Mouse (Mus musculus) neural tube, embryonic 11.5 days (tissue): ENCODE data around the gene Esyt3. TPM values are rescaled to one million over a fixed set of nuclear protein-coding genes. Genes with fewer than 3 reads are reported as not detected.

ENCODE experiments used
- ATAC-seq: fragments of 200-750 bp; cut with Nextera tagmentation; 2 replicates; pipeline ENCODE4 v1.8.0; 2017; ENCODE audit warnings: moderate number of reproducible peaks, mild to moderate bottlenecking, moderate TSS enrichment, moderate library complexity; ENCODE audit not compliant: insufficient read depth, low FRiP score, low TSS enrichment
- DNase-seq: peaks from one replicate; pipeline ENCODE4 v3.0.0-alpha.2; 2015; ENCODE audit warnings: low spot score
- H3K27ac ChIP-seq: fragments of 300-500 bp; sonication (generic); 2 replicates; pipeline ENCODE4 v1.5.1; 2014; ENCODE audit warnings: low read depth, mild to moderate bottlenecking, low read length
- H3K27me3 ChIP-seq: fragments of 300-500 bp; sonication (generic); 2 replicates; pipeline ENCODE4 v1.6.1; 2014; ENCODE audit warnings: mild to moderate bottlenecking, low read length, mixed read lengths; ENCODE audit not compliant: control insufficient read depth, insufficient read depth
- H3K36me3 ChIP-seq: fragments of 300-500 bp; sonication (generic); 2 replicates; pipeline ENCODE4 v1.6.1; 2014; ENCODE audit warnings: mild to moderate bottlenecking, low read length, moderate library complexity, mixed read lengths; ENCODE audit not compliant: control insufficient read depth, insufficient read depth
- H3K4me1 ChIP-seq: fragments of 300-500 bp; sonication (generic); 2 replicates; pipeline ENCODE4 v1.6.1; 2014; ENCODE audit warnings: low read length, mixed read lengths; ENCODE audit not compliant: control insufficient read depth, insufficient read depth
- H3K4me2 ChIP-seq: fragments of 300-500 bp; sonication (generic); 2 replicates; pipeline ENCODE4 v1.6.1; 2014; ENCODE audit warnings: low read depth, mild to moderate bottlenecking, moderate library complexity
- H3K4me3 ChIP-seq: fragments of 300-500 bp; sonication (generic); 2 replicates; pipeline ENCODE4 v1.5.1; 2014; ENCODE audit warnings: low read depth, low read length
- H3K9ac ChIP-seq: fragments of 300-500 bp; sonication (generic); 2 replicates; pipeline ENCODE4 v1.6.1; 2014; ENCODE audit warnings: mild to moderate bottlenecking, low read length
- H3K9me3 ChIP-seq: fragments of 300-500 bp; sonication (generic); 2 replicates; pipeline ENCODE4 v1.6.1; 2016; ENCODE audit warnings: low read length; ENCODE audit not compliant: control insufficient read depth
- WGBS: fragments of 180-500 bp; shearing (Covaris S2); extraction: QIAGEN DNeasy Blood & Tissue Kit; methylation state at CpG from one replicate; pipeline ENCODE4 v1.1.7; 2014; 5-methylcytosine and 5-hydroxymethylcytosine counted together
- polyA plus RNA-seq: library from polyadenylated mRNA; unstranded; fragments of >200 nt; fragmentation: Nextera tagmentation; extraction: Ambion mirVana; gene quantifications from 2 replicates; pipeline ENCODE4 v1.2.1, GENCODE M21; 2014

The Esyt3 gene
- polyA plus RNA-seq, 1 experiment from 2014 or later = 0.15 TPM

GRCm38 (mm10) chr9:99341600-99341999 is 16.8 kb downstream of the Esyt3 start:
- Histone ChIP-seq H3K4me3 (no peak overlapping the region), H3K27ac (no peak overlapping the region), H3K36me3 (no peaks in the 10 kb centered on the region), H3K4me2 (no peak overlapping the region), H3K9ac (no peak overlapping the region), H3K4me1 (no peaks in the 10 kb centered on the region), H3K27me3 (no peaks in the 10 kb centered on the region), H3K9me3 (no peaks in the 10 kb centered on the region)
- 71% methylated on average over 3 of the region's 3 CpGs for WGBS
- no peak for DNase-seq
- ATAC-seq = no peak

GRCm38 (mm10) chr9:99340126-99340525 is 18.2 kb downstream of the Esyt3 start:
- H3K4me1 ChIP-seq = no peaks in the 10 kb centered on the region
- no peak overlapping the region for H3K4me3 ChIP-seq
- DNase-seq (no peak), ATAC-seq (no peak)
- no peak overlapping the region for H3K4me2 ChIP-seq
- no peaks in the 10 kb centered on the region for H3K9me3 ChIP-seq
- no peak overlapping the region for H3K9ac ChIP-seq
- H3K27ac ChIP-seq = no peak overlapping the region
- H3K27me3 ChIP-seq = no peaks in the 10 kb centered on the region
- WGBS = 84% methylated on average over 12 of the region's 12 CpGs
- H3K36me3 ChIP-seq = no peaks in the 10 kb centered on the region

GRCm38 (mm10) chr9:99339182-99339581 is 19.2 kb downstream of the Esyt3 start:
- no peak for DNase-seq
- no peak overlapping the region for H3K27ac ChIP-seq
- no peaks in the 10 kb centered on the region for H3K4me1 ChIP-seq
- no peak overlapping the region for H3K9ac ChIP-seq
- no peak for ATAC-seq
- H3K36me3 ChIP-seq = no peaks in the 10 kb centered on the region
- no peak overlapping the region for H3K4me2 ChIP-seq
- no peak overlapping the region for H3K4me3 ChIP-seq
- no peaks in the 10 kb centered on the region for H3K9me3 ChIP-seq
- no peaks in the 10 kb centered on the region for H3K27me3 ChIP-seq
- WGBS = 78% methylated on average over 1 of the region's 1 CpGs

GRCm38 (mm10) chr9:99338293-99338692 is 20.1 kb downstream of the Esyt3 start:
- Histone ChIP-seq H3K27ac (no peak overlapping the region), H3K9me3 (no peaks in the 10 kb centered on the region), H3K4me1 (no peaks in the 10 kb centered on the region), H3K4me3 (no peak overlapping the region), H3K36me3 (no peaks in the 10 kb centered on the region), H3K27me3 (no peaks in the 10 kb centered on the region), H3K9ac (no peak overlapping the region), H3K4me2 (no peak overlapping the region)
- 94% methylated on average over 1 of the region's 1 CpGs for WGBS
- DNase-seq (no peak), ATAC-seq (no peak)

GRCm38 (mm10) chr9:99336538-99336937 is 21.8 kb downstream of the Esyt3 start:
- H3K27me3 ChIP-seq = no peaks in the 10 kb centered on the region
- no peak for ATAC-seq

GRCm38 (mm10) chr9:99326881-99327280 is 31.5 kb downstream of the Esyt3 start:
- Histone ChIP-seq H3K36me3 (no peaks in the 10 kb centered on the region), H3K4me2 (no peak overlapping the region), H3K4me3 (no peak overlapping the region), H3K27me3 (no peaks in the 10 kb centered on the region), H3K4me1 (no peaks in the 10 kb centered on the region), H3K9ac (no peak overlapping the region), H3K9me3 (no peaks in the 10 kb centered on the region), H3K27ac (no peak overlapping the region)
- ATAC-seq (no peak), DNase-seq (no peak)
- 77% methylated on average over 4 of the region's 4 CpGs for WGBS

More at GRCm38 (mm10) chr9:99336538-99336937, 21.8 kb downstream of the Esyt3 start:
- H3K4me3 ChIP-seq = no peak overlapping the region
- no peak overlapping the region for H3K4me2 ChIP-seq
- no peak for DNase-seq
- no peaks in the 10 kb centered on the region for H3K9me3 ChIP-seq
- no peaks in the 10 kb centered on the region for H3K4me1 ChIP-seq
- no peak overlapping the region for H3K27ac ChIP-seq
- H3K36me3 ChIP-seq = no peaks in the 10 kb centered on the region
- WGBS = 83% methylated on average over 4 of the region's 4 CpGs
- H3K9ac ChIP-seq = no peak overlapping the region

GRCm38 (mm10) chr9:99325961-99326360 is 32.4 kb downstream of the Esyt3 start:
- no peak overlapping the region for H3K4me3 ChIP-seq
- H3K4me1 ChIP-seq = no peaks in the 10 kb centered on the region

GRCm38 (mm10) chr9:99325208-99325929 is 33.0 kb downstream of the Esyt3 start:
- no peak overlapping the region for H3K27ac ChIP-seq
- H3K4me2 ChIP-seq = no peak overlapping the region
- H3K4me3 ChIP-seq = no peak overlapping the region
- no peaks in the 10 kb centered on the region for H3K27me3 ChIP-seq
- no peak overlapping the region for H3K9ac ChIP-seq
- no peaks in the 10 kb centered on the region for H3K4me1 ChIP-seq
- no peaks in the 10 kb centered on the region for H3K36me3 ChIP-seq
- ATAC-seq (no peak), DNase-seq (no peak)
- no peaks in the 10 kb centered on the region for H3K9me3 ChIP-seq
- 94% methylated on average over 7 of the region's 7 CpGs for WGBS

More at GRCm38 (mm10) chr9:99325961-99326360, 32.4 kb downstream of the Esyt3 start:
- Histone ChIP-seq H3K36me3 (no peaks in the 10 kb centered on the region), H3K9me3 (no peaks in the 10 kb centered on the region), H3K9ac (no peak overlapping the region), H3K27ac (no peak overlapping the region), H3K4me2 (no peak overlapping the region), H3K27me3 (no peaks in the 10 kb centered on the region)
- 84% methylated on average over 4 of the region's 4 CpGs for WGBS
- DNase-seq = no peak
- no peak for ATAC-seq

- Histone ChIP-seq H3K9ac (no peak overlapping the region), H3K4me1 (no peaks in the 10 kb centered on the region), H3K4me3 (no peak overlapping the region), H3K27ac (no peak overlapping the region), H3K36me3 (no peaks in the 10 kb centered on the region), H3K4me2 (no peak overlapping the region), H3K27me3 (no peaks in the 10 kb centered on the region), H3K9me3 (no peaks in the 10 kb centered on the region)
- WGBS = 83% methylated on average over 8 of the region's 8 CpGs
- DNase-seq (no peak), ATAC-seq (no peak)
Measured at GRCm38 (mm10) chr9:99320006-99320405, 38.4 kb downstream of the Esyt3 start.
